Mouse (Mus musculus): ENCODE measurements around the gene Efhb. TPM values are rescaled to one million over a fixed set of nuclear protein-coding genes. Genes with fewer than 3 reads are reported as not detected.

Efhb gene
- polyA plus RNA-seq (2012; rRNA removed; ENCODE audit: low replicate concordance), result 0.19 and 2.1 TPM in 2 replicates

GRCm38 (mm10) chr17:53462603-53463495, at the start of gene Efhb:
Gene Efhb, minus strand, starts transcription at chr17:53463321.

GRCm38 (mm10) chr17:53478858-53479603, 15.9 kb upstream of the Efhb start, which contains the start of gene Rab5a:
Gene Rab5a, plus strand, starts transcription at chr17:53479234.

Other genes starting within 250 kb of the Efhb start
- gene Rab5a, start 15.9 kb upstream of the Efhb start, polyA plus RNA-seq (2012; rRNA removed; ENCODE audit: low replicate concordance), result 9.7 and 11.5 TPM in 2 replicates
- gene Pp2d1, start 76.1 kb upstream of the Efhb start, polyA plus RNA-seq (2012; rRNA removed; ENCODE audit: low replicate concordance), result not detected in 2 replicates
- 13.7 and 17.9 TPM in 2 replicates for gene Kat2b, start 103.5 kb upstream of the Efhb start, polyA plus RNA-seq (2012; rRNA removed; ENCODE audit: low replicate concordance)
- gene Sgo1, start 226.0 kb upstream of the Efhb start, polyA plus RNA-seq (2012; rRNA removed; ENCODE audit: low replicate concordance), result 0.09 and 0.95 TPM in 2 replicates

All from subcutaneous adipose tissue, adult 2 months (tissue).